In the genomic region with DNA sequence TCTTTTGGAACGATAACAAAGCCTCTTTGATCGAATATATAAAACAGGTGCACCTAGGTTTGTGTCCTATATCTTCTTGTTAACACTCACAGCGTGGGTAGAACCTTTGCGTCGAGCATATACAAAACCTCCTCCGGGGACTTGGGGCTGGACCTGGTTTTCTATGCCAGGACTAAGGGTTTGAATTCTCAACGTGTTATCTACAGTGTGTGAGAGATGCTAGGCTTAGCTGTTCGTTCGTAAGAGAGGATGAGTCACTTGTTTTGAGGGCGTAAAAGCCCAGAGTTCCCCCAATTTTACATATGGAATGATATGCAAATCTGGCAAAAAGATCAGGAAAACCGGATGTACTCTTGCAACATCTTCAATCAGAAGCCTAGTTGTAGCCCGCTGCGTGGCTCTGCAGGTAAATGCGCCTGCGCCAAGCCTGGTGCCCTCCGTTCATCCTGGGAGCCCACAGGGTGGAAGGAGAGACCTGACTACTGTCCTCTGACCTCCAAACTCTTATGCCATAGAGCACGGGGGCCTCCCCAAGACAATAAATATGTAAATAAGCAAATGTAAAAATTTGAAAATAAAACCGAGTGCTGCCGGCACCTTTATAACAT, we compare ENCODE assay signal across 8 mouse cellular contexts. TPM values are rescaled to one million over a fixed set of nuclear protein-coding genes. Genes with fewer than 3 reads are reported as not detected.
DNase-seq lines count a peak whose midpoint lies in the region; ATAC-seq lines count a peak whose summit lies in the region.

No protein-coding gene starts in this region.

- H3K4me3 ChIP-seq in forebrain, embryonic 10.5 days, result peak overlapping the region; percentile 47
- peak overlapping the region; percentile 16; the same call in 1 of the 2 replicates for H3K4me3 ChIP-seq in intestine, embryonic 14.5 days (ENCODE audit: low read depth, low read length)
- H3K4me3 ChIP-seq in limb, embryonic 13.5 days, result peak overlapping the region; percentile 31

- H3K27ac ChIP-seq in forebrain, embryonic 10.5 days, result peak overlapping the region; percentile 22
- no peak overlapping the region for H3K27ac ChIP-seq in intestine, embryonic 14.5 days (ENCODE audit: low read depth)
- H3K27ac ChIP-seq in limb, embryonic 13.5 days, result no peak overlapping the region

- 41% methylated on average over 19 of the region's 19 CpGs for WGBS in forebrain, embryonic 10.5 days
- 39% methylated on average over 19 of the region's 19 CpGs for WGBS in intestine, embryonic 14.5 days
- WGBS in limb, embryonic 13.5 days, result 33% methylated on average over 19 of the region's 19 CpGs

- H3K27me3 ChIP-seq in forebrain, embryonic 10.5 days (ENCODE audit: poor library complexity, severe bottlenecking), result no peaks in the 10 kb centered on the region; the same call in 1 of the 2 replicates
- H3K27me3 ChIP-seq in intestine, embryonic 14.5 days (replicated peaks; ENCODE audit: control insufficient read depth, insufficient read depth, low read length), result no peaks in the 10 kb centered on the region
- no peaks in the 10 kb centered on the region for H3K27me3 ChIP-seq in limb, embryonic 13.5 days

- no peak for ATAC-seq in intestine, embryonic 14.5 days (replicated peaks; ENCODE audit: low FRiP score, low TSS enrichment, low read depth)
- no peak for ATAC-seq in limb, embryonic 13.5 days (ENCODE audit: low FRiP score, low read depth)
- no peak for ATAC-seq in erythroblast, adult 5-6 weeks (replicated peaks; ENCODE audit: low FRiP score, poor library complexity, severe bottlenecking)

- peak; percentile 47 for DNase-seq in adrenal gland, postnatal 14 days
- no peak for DNase-seq in adrenal gland, adult 8-10 months
- peak; percentile 96 for DNase-seq in adipocyte (ENCODE audit: low spot score)
- DNase-seq in forebrain, embryonic 10.5 days (ENCODE audit: extremely low spot score, low spot score), result peak; percentile 33
- peak; percentile 58 for DNase-seq in intestine, embryonic 14.5 days (ENCODE audit: low spot score)
- peak; percentile 43 for DNase-seq in right cerebral cortex, postnatal 14 days

- H3K9me3 ChIP-seq in forebrain, embryonic 10.5 days, result no peaks in the 10 kb centered on the region
- H3K9me3 ChIP-seq in intestine, embryonic 14.5 days (ENCODE audit: control insufficient read depth, low read length), result no peaks in the 10 kb centered on the region
- no peaks in the 10 kb centered on the region for H3K9me3 ChIP-seq in limb, embryonic 13.5 days

- H3K36me3 ChIP-seq in forebrain, embryonic 10.5 days (replicated peaks), result no peaks in the 10 kb centered on the region
- H3K36me3 ChIP-seq in intestine, embryonic 14.5 days (ENCODE audit: control insufficient read depth, insufficient read depth, low read length), result 0 out of 2 replicates have a peak, but pooled peaks cover 3% of the 10 kb centered on the region
- H3K36me3 ChIP-seq in limb, embryonic 13.5 days, result no peaks in the 10 kb centered on the region

- H3K9ac ChIP-seq in intestine, embryonic 14.5 days (ENCODE audit: low read length), result no peak overlapping the region
- H3K9ac ChIP-seq in limb, embryonic 13.5 days, result no peak overlapping the region

- peak overlapping the region; percentile 50 for H3K4me2 ChIP-seq in intestine, embryonic 14.5 days (ENCODE audit: low read length)
- peak overlapping the region; percentile 61 for H3K4me2 ChIP-seq in limb, embryonic 13.5 days (replicated peaks)

- peaks cover 12% of the 10 kb centered on the region for H3K4me1 ChIP-seq in forebrain, embryonic 10.5 days
- H3K4me1 ChIP-seq in intestine, embryonic 14.5 days (replicated peaks; ENCODE audit: control insufficient read depth, insufficient read depth, low read length), result 0 out of 2 replicates have a peak, but pooled peaks cover 3% of the 10 kb centered on the region
- peaks cover 30% of the 10 kb centered on the region for H3K4me1 ChIP-seq in limb, embryonic 13.5 days

RNA-seq across cellular contexts. Expression of a gene that starts 34.4 kb away (rescaled TPM):
- total RNA-seq in adrenal gland, postnatal 14 days (2021), result 42.6 and 53.7 TPM in 2 replicates
- 10 to 100 TPM; 51.0 to 82.1 (median 68.5) TPM for total RNA-seq in adrenal gland, adult 8-10 months (2022)
- 54.0 and 58.3 TPM in 2 replicates for polyA plus RNA-seq in forebrain, embryonic 10.5 days (2016; fragmentation: Nextera tagmentation; extraction: Ambion mirVana)
- polyA plus RNA-seq in intestine, embryonic 14.5 days (2014; fragmentation: Nextera tagmentation; extraction: Ambion mirVana), result 39.7 and 46.7 TPM in 2 replicates
- polyA plus RNA-seq in limb, embryonic 13.5 days (2015; fragmentation: Nextera tagmentation; extraction: Ambion mirVana), result 47.3 and 49.5 TPM in 2 replicates
- 29.8 and 38.7 TPM in 2 replicates for total RNA-seq in erythroblast, adult 5-6 weeks (2015; ENCODE audit: low replicate concordance)
- total RNA-seq in erythroblast, adult 5-6 weeks (2017; ENCODE audit: low replicate concordance), result 28.7 and 41.1 TPM in 2 replicates

RNA-seq across cellular contexts. Expression of a gene that starts 46.8 kb away (rescaled TPM):
- total RNA-seq in adrenal gland, postnatal 14 days (2021), result 23.7 and 28.6 TPM in 2 replicates
- 10 to 100 TPM; 19.9 to 44.3 (median 31.5) TPM for total RNA-seq in adrenal gland, adult 8-10 months (2022)
- 4.8 and 5.9 TPM in 2 replicates for polyA plus RNA-seq in forebrain, embryonic 10.5 days (2016; fragmentation: Nextera tagmentation; extraction: Ambion mirVana)
- polyA plus RNA-seq in intestine, embryonic 14.5 days (2014; fragmentation: Nextera tagmentation; extraction: Ambion mirVana), result 66.6 and 85.8 TPM in 2 replicates
- 40.5 and 42.8 TPM in 2 replicates for polyA plus RNA-seq in limb, embryonic 13.5 days (2015; fragmentation: Nextera tagmentation; extraction: Ambion mirVana)
- 0.63 TPM in 1 of 2 replicates, not detected in the other for total RNA-seq in erythroblast, adult 5-6 weeks (2015; ENCODE audit: low replicate concordance)
- total RNA-seq in erythroblast, adult 5-6 weeks (2017; ENCODE audit: low replicate concordance), result 0.60 TPM in 1 of 2 replicates, not detected in the other

Comparison
In these comparisons a context has a peak if more than half of its experiments do, and no peak if none do; other contexts are left out.
1. RNA of a gene that starts 46.8 kb away (total RNA-seq): 19.9 to 44.3 TPM in adrenal gland, adult 8-10 months and 23.7 to 28.6 TPM in adrenal gland, postnatal 14 days; 0.60 to 0.63 TPM in erythroblast, adult 5-6 weeks; every median in the first group is over 10 times any median in the second.
2. Peak in every context shown above with its lines, with median percentiles within 50 percentile points of each other: H3K4me3 ChIP-seq.